Mouse (Mus musculus) limb, embryonic 14.5 days (tissue): ENCODE results near the gene Hira. TPM values are rescaled to one million over a fixed set of nuclear protein-coding genes. Genes with fewer than 3 reads are reported as not detected.

Experiments used
- ATAC-seq: fragments of 200-750 bp; cut with Nextera tagmentation; 2 replicates; pipeline ENCODE4 v1.8.0; 2017; ENCODE audit warnings: low read depth, moderate number of reproducible peaks, moderate TSS enrichment; ENCODE audit not compliant: low FRiP score
- DNase-seq: peaks from one replicate; pipeline ENCODE4 v3.0.0-alpha.2; 2015; ENCODE audit warnings: low spot score
- H3K27ac ChIP-seq: fragments of 300-500 bp; sonication (generic); replicated peaks from 2 replicates; pipeline ENCODE4 v1.5.1; 2014; ENCODE audit warnings: low read depth, mild to moderate bottlenecking, low read length, moderate library complexity, mixed read lengths
- H3K27me3 ChIP-seq: fragments of 300-500 bp; sonication (generic); 2 replicates; pipeline ENCODE4 v1.6.1; 2014; ENCODE audit warnings: low read length, mixed read lengths; ENCODE audit not compliant: control insufficient read depth, insufficient read depth
- H3K36me3 ChIP-seq: fragments of 300-500 bp; sonication (generic); 2 replicates; pipeline ENCODE4 v1.6.1; 2014; ENCODE audit warnings: mild to moderate bottlenecking, low read length, moderate library complexity, mixed read lengths; ENCODE audit not compliant: control insufficient read depth, insufficient read depth
- H3K4me1 ChIP-seq: fragments of 300-500 bp; sonication (generic); 2 replicates; pipeline ENCODE4 v1.6.1; 2014; ENCODE audit warnings: antibody characterized with exemption, low read length, mixed read lengths; ENCODE audit not compliant: control insufficient read depth, insufficient read depth
- H3K4me2 ChIP-seq: fragments of 300-500 bp; sonication (generic); replicated peaks from 2 replicates; pipeline ENCODE4 v1.6.1; 2014; ENCODE audit warnings: low read depth, mild to moderate bottlenecking, low read length, moderate library complexity; ENCODE audit not compliant: severe bottlenecking
- H3K4me3 ChIP-seq: fragments of 300-500 bp; sonication (generic); replicated peaks from 2 replicates; pipeline ENCODE4 v1.5.1; 2014; ENCODE audit warnings: low read length
- H3K9ac ChIP-seq: fragments of 300-500 bp; sonication (generic); 2 replicates; pipeline ENCODE4 v1.6.1; 2014; ENCODE audit warnings: mild to moderate bottlenecking, low read depth, low read length, moderate library complexity; ENCODE audit not compliant: severe bottlenecking
- H3K9me3 ChIP-seq: fragments of 300-500 bp; sonication (generic); 2 replicates; pipeline ENCODE4 v1.6.1; 2016; ENCODE audit warnings: low read length; ENCODE audit not compliant: control insufficient read depth
- POLR2A ChIP-seq: fragments of 200-500 bp; IDR thresholded peaks from 2 replicates; pipeline ENCODE4 v1.8.0; 2012; ENCODE audit warnings: inconsistent platforms, mild to moderate bottlenecking, moderate library complexity, borderline replicate concordance; ENCODE audit not compliant: insufficient read depth, insufficient read length; ENCODE audit errors: extremely low read depth
- polyA plus RNA-seq, 2 experiments: library from polyadenylated mRNA; depleted of rRNA in 1 of 2; stranded (reverse) in 1 of 2; unstranded in 1 of 2; fragments of >200 nt; fragmentation: Nextera tagmentation in 1 of 2; extraction: Ambion mirVana in 1 of 2; gene quantifications; 2 replicates each; pipeline versions ENCODE4 v1.2.1 to v1.2.3; 2012 to 2014

Gene Hira
- polyA plus RNA-seq, 2 experiments = 14.1 to 64.0 TPM

DNA sequence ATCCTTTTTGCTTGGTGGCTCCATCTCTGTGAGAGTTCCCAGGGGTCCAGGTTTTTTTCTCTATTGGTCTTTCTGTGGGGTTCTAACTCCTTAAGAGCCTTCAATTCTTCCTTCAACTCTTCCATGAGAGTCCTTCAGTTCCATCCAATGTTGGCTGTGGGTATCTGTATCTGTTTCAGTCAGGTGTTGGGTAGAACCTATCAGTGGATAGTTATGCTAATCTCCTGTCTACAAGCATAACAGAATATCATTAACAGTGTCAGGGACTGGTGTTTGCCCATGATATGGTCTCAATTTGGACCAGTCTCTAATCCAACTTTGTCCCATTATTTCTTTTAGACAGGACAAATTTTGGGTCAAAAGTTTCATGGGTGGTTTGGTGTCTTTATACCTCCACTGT lies 137.8 kb downstream of the Hira start:
- Histone ChIP-seq H3K36me3 (no peaks in the 10 kb centered on the region), H3K9me3 (no peaks in the 10 kb centered on the region), H3K9ac (no peak overlapping the region), H3K27ac (no peak overlapping the region), H3K27me3 (no peaks in the 10 kb centered on the region), H3K4me3 (no peak overlapping the region), H3K4me2 (no peak overlapping the region), H3K4me1 (no peaks in the 10 kb centered on the region)
- DNase-seq = no peak
- no peak for TF ChIP-seq POLR2A
- ATAC-seq = no peak

Other genes starting within 250 kb of the Hira start
- gene Sept5, start 247.1 kb upstream of the Hira start, polyA plus RNA-seq (2012; rRNA removed) = 94.5 and 97.4 TPM in 2 replicates
- gene Sept5, start 247.1 kb upstream of the Hira start, polyA plus RNA-seq (2014; fragmentation: Nextera tagmentation; extraction: Ambion mirVana) = 43.4 and 44.0 TPM in 2 replicates
- gene Cldn5, start 100.2 kb upstream of the Hira start, polyA plus RNA-seq (2012; rRNA removed) = 33.6 and 37.4 TPM in 2 replicates
- 26.1 and 29.9 TPM in 2 replicates for gene Cldn5, start 100.2 kb upstream of the Hira start, polyA plus RNA-seq (2014; fragmentation: Nextera tagmentation; extraction: Ambion mirVana)
- gene Ufd1, start 65.3 kb upstream of the Hira start, polyA plus RNA-seq (2012; rRNA removed) = 67.0 and 72.1 TPM in 2 replicates
- 63.9 and 69.9 TPM in 2 replicates for gene Ufd1, start 65.3 kb upstream of the Hira start, polyA plus RNA-seq (2014; fragmentation: Nextera tagmentation; extraction: Ambion mirVana)
- 52.5 and 53.2 TPM in 2 replicates for gene Cdc45, start 65.0 kb upstream of the Hira start, polyA plus RNA-seq (2012; rRNA removed)
- 36.8 and 39.8 TPM in 2 replicates for gene Cdc45, start 65.0 kb upstream of the Hira start, polyA plus RNA-seq (2014; fragmentation: Nextera tagmentation; extraction: Ambion mirVana)
- gene 2510002D24Rik, start 40.5 kb upstream of the Hira start, polyA plus RNA-seq (2012; rRNA removed) = 49.5 and 55.3 TPM in 2 replicates
- 24.4 and 28.2 TPM in 2 replicates for gene 2510002D24Rik, start 40.5 kb upstream of the Hira start, polyA plus RNA-seq (2014; fragmentation: Nextera tagmentation; extraction: Ambion mirVana)
- gene Gm28539, start 40.5 kb upstream of the Hira start, polyA plus RNA-seq (2012; rRNA removed) = 4.9 TPM in 1 of 2 replicates, not detected in the other
- not detected in 2 replicates for gene Gm28539, start 40.5 kb upstream of the Hira start, polyA plus RNA-seq (2014; fragmentation: Nextera tagmentation; extraction: Ambion mirVana)
- gene Mrpl40, start 175 bp upstream of the Hira start, polyA plus RNA-seq (2012; rRNA removed) = 20.9 and 30.4 TPM in 2 replicates
- 65.6 and 66.1 TPM in 2 replicates for gene Mrpl40, start 175 bp upstream of the Hira start, polyA plus RNA-seq (2014; fragmentation: Nextera tagmentation; extraction: Ambion mirVana)